In the genomic region with DNA sequence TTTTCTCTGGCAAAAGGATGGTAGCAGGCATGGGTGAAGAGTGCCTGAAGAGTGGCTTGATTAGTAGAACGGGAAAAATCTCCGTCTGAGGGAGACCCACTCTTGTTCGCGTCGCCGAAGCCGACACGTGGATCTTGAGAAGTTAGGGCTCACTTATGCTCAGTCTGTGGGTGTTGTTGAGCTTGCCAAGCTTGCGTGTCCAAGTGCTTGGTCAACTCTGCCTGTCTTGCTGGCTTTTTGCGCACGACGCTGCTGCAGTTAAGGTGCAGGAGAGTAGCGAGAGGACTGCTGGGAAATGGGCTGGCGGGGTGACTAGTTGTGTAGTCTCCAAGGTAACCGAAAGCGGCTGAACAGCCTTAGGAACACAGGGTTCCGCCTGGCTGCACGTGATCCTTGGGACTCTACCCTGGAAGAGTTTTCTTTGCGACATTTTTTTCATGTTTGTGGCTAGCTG, we compare ENCODE assay signal across 1 mouse cellular context.
TF ChIP-seq lines count a peak whose summit lies in the region.

No protein-coding gene starts in this region.

TF ChIP-seq in CH12.LX, 34 proteins besides CTCF, POLR2A, EP300 and RAD21 (continued from another document):
- TF ChIP-seq USF1 (IDR thresholded peaks at IDR 0.05; ENCODE audit: low read depth, low read length) (no peak), POLR2AphosphoS2 (IDR thresholded peaks at IDR 0.05; ENCODE audit: low read depth, low read length) (no peak), BHLHE40 (IDR thresholded peaks at IDR 0.05; ENCODE audit: low read depth, low read length) (peak; percentile 81), SIN3A (IDR thresholded peaks at IDR 0.05; ENCODE audit: low read length) (peak; percentile 85; the same call in 1 of the 2 replicates), USF2 (conservative IDR thresholded peaks at IDR 0.05; ENCODE audit: low read depth, low read length) (no peak), MXI1 (IDR thresholded peaks at IDR 0.05; ENCODE audit: low read depth, low read length) (peak; percentile 90; the same call in 1 of the 2 replicates), RCOR1 (conservative IDR thresholded peaks at IDR 0.05; ENCODE audit: low read depth, low read length) (no peak), ZMIZ1 (IDR thresholded peaks at IDR 0.05; ENCODE audit: low read depth, low read length) (no peak)
